Mouse (Mus musculus) activated CD4-positive, CD25-positive, alpha-beta regulatory T cell, adult 4 months (primary cell): ENCODE measurements around the gene Pla2g15. TPM values are rescaled to one million over a fixed set of nuclear protein-coding genes. Genes with fewer than 3 reads are reported as not detected.

Source experiments
- ATAC-seq: one replicate; pipeline ENCODE4 v1.8.0; 2017
- polyA plus RNA-seq, 2 experiments: library from polyadenylated mRNA; unstranded; fragments of 100-300 nt; shearing (Covaris generic); gene quantifications; one replicate each; pipeline ENCODE4 v1.2.1; 2017

The Pla2g15 gene
- 1 to 10 TPM; 1.9 to 4.0 TPM for polyA plus RNA-seq

- ATAC-seq = peak; percentile 98
These were observed at the start of gene Pla2g15 for GRCm38 (mm10) chr8:106149801-106150652. Pla2g15 (plus strand) TSS chr8:106150399.

- ATAC-seq = no peak
These were observed 47.9 kb upstream of the Pla2g15 start for GRCm38 (mm10) chr8:106102321-106102720.

- ATAC-seq = no peak
These were observed 46.3 kb upstream of the Pla2g15 start for GRCm38 (mm10) chr8:106103888-106104287.

GRCm38 (mm10) chr8:106106193-106106592 is 44.0 kb upstream of the Pla2g15 start:
- ATAC-seq = no peak

GRCm38 (mm10) chr8:106108080-106108479 is 42.1 kb upstream of the Pla2g15 start:
- ATAC-seq = no peak

- no peak for ATAC-seq
These were observed 41.5 kb upstream of the Pla2g15 start for GRCm38 (mm10) chr8:106108729-106109128.

- ATAC-seq = no peak
These were observed 38.2 kb upstream of the Pla2g15 start for GRCm38 (mm10) chr8:106112041-106112440.

- ATAC-seq = no peak
These were observed 37.7 kb upstream of the Pla2g15 start for GRCm38 (mm10) chr8:106112514-106112913.

GRCm38 (mm10) chr8:106115897-106116296 is 34.3 kb upstream of the Pla2g15 start:
- no peak for ATAC-seq

GRCm38 (mm10) chr8:106123443-106123842 is 26.8 kb upstream of the Pla2g15 start:
- ATAC-seq = no peak

- ATAC-seq = no peak
These were observed 24.1 kb upstream of the Pla2g15 start for GRCm38 (mm10) chr8:106126055-106126454.

- ATAC-seq = no peak
These were observed 23.1 kb upstream of the Pla2g15 start for GRCm38 (mm10) chr8:106127054-106127453.

- no peak for ATAC-seq
These were observed 22.3 kb upstream of the Pla2g15 start for GRCm38 (mm10) chr8:106127882-106128410.

- ATAC-seq = no peak
These were observed 20.8 kb upstream of the Pla2g15 start for GRCm38 (mm10) chr8:106129232-106129930.

- no peak for ATAC-seq
These were observed 20.2 kb upstream of the Pla2g15 start for GRCm38 (mm10) chr8:106129997-106130396.

- ATAC-seq = no peak
These were observed 19.7 kb upstream of the Pla2g15 start for GRCm38 (mm10) chr8:106130505-106130904.

GRCm38 (mm10) chr8:106131021-106131420 is 19.2 kb upstream of the Pla2g15 start:
- ATAC-seq = no peak

- ATAC-seq = no peak
These were observed 18.5 kb upstream of the Pla2g15 start for GRCm38 (mm10) chr8:106131488-106132222.

- ATAC-seq = no peak
These were observed 17.8 kb upstream of the Pla2g15 start for GRCm38 (mm10) chr8:106132356-106132755.

GRCm38 (mm10) chr8:106133526-106133925 is 16.7 kb upstream of the Pla2g15 start:
- peak; percentile 29 for ATAC-seq

GRCm38 (mm10) chr8:106133946-106134345 is 16.3 kb upstream of the Pla2g15 start:
- no peak for ATAC-seq

GRCm38 (mm10) chr8:106134751-106135571 is 15.2 kb upstream of the Pla2g15 start:
- no peak for ATAC-seq
